Mouse (Mus musculus) liver, adult 2 months (tissue): Measurements from ENCODE around the gene Phf19.

ENCODE experiments used
- CTCF ChIP-seq: fragments of 200-500 bp; IDR thresholded peaks from 2 replicates; pipeline ENCODE4 v1.5.1; 2011; ENCODE audit warnings: low read depth, low read length, control low read depth
- POLR2A ChIP-seq: fragments of 200-500 bp; IDR thresholded peaks from 2 replicates; pipeline ENCODE4 v1.6.1; 2011; ENCODE audit warnings: low read length, control low read depth; ENCODE audit not compliant: insufficient read depth; ENCODE audit errors: extremely low read depth

GRCm38 (mm10) chr2:34904849-34905542, 8.8 kb downstream of the Phf19 start:
- no peak for TF ChIP-seq CTCF
- peak; percentile 61; the same call in 1 of the 2 replicates for TF ChIP-seq POLR2A
